Mouse (Mus musculus) ES-E14 (cell line): Measurements from ENCODE around the gene Adssl1.

Experiments
- CHD2 ChIP-seq: IDR thresholded peaks from 2 replicates; pipeline ENCODE4 v1.6.1; 2014; ENCODE audit warnings: mild to moderate bottlenecking, low read depth, low read length, inconsistent platforms
- HCFC1 ChIP-seq: IDR thresholded peaks from 2 replicates; pipeline ENCODE4 v1.6.1; 2012; ENCODE audit warnings: low read length, inconsistent platforms, borderline replicate concordance; ENCODE audit not compliant: insufficient read depth

DNA sequence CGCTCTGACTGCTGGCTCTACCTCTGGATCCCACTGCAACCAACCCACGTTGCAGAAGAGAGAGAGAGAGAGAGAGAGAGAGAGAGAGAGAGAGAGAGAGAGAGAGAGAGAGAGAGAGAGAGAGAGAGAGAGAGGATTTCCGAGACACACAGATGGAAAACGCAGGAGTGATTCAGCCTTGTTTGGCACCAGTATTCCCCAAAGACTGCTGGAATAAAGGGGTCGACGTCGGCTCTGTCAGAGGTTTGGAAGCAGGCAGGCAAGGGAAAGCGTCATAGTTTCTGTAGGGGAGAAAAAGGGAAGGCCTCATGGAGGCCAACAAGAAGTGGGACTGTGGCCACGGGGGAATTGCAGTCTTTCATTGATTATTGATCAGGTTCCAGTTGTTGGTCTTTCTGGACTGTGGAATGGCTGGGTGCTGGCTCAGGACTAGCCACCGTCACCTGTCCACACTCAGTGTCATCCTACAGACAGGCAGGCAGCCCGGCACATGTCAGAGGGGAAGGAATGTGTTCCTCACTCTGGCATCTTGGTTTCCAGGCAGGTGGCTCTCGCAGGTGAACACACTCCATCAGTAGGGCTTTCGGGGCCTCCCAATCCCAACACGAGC lies 22.8 kb upstream of the Adssl1 start:
- TF ChIP-seq CHD2 (no peak), HCFC1 (no peak)
